Comparison of ENCODE assay signal across 8 mouse cellular contexts in genomic region chr5:92505402-92505865, GRCm38 (mm10). TPM values are rescaled to one million over a fixed set of nuclear protein-coding genes. Genes with fewer than 3 reads are reported as not detected.
DNase-seq lines count a peak whose midpoint lies in the region; TF ChIP-seq lines count a peak whose summit lies in the region.

No protein-coding gene starts in this region.

- peaks cover 46% of the 10 kb centered on the region for H3K4me1 ChIP-seq in megakaryocyte, embryonic 14.5 days

- peak; percentile 74 for DNase-seq in WW6 (ENCODE audit: low read depth, low spot score)
- peak; percentile 92 to 94 for DNase-seq in cerebellum, postnatal 4 days (ENCODE audit: low spot score in 2 of 2)
- peak; percentile 99 for DNase-seq in gastrocnemius, adult 2 months
- DNase-seq in hindlimb bud, embryonic 11.5 days (ENCODE audit: extremely low spot score, low read depth, low spot score): peak; percentile 56
- DNase-seq in left cerebral cortex, adult 8-10 months (ENCODE audit: low spot score in 2 of 2): peak; percentile 87 to 96
- peak; percentile 97 to 98 for DNase-seq in right cerebral cortex, postnatal 10 days (ENCODE audit: low spot score in 2 of 2)
- peak; percentile 92 for DNase-seq in urinary bladder, postnatal 25 days (ENCODE audit: low spot score)

- peaks cover 5% of the 10 kb centered on the region for H3K9me3 ChIP-seq in megakaryocyte, embryonic 14.5 days

- TF ChIP-seq CTCF in gastrocnemius, adult 2 months (IDR thresholded peaks at IDR 0.05): peak; percentile 78

- H3K36me3 ChIP-seq in megakaryocyte, embryonic 14.5 days (replicated peaks; ENCODE audit: low read length): peaks cover 6% of the 10 kb centered on the region

- intact Hi-C loops in gastrocnemius, adult 2 months (cut with DNase I): loop anchor here (2.0 to 5.0 kb wide), 2 partner anchors 93 to 152 kb away; no protein-coding TSS in a partner anchor

- peak overlapping the region; percentile 86 for H3K4me3 ChIP-seq in gastrocnemius, adult 2 months
- peak overlapping the region; percentile 100 for H3K4me3 ChIP-seq in megakaryocyte, embryonic 14.5 days (replicated peaks)

- H3K27ac ChIP-seq in gastrocnemius, adult 2 months: peak overlapping the region; percentile 100

- H3K27me3 ChIP-seq in megakaryocyte, embryonic 14.5 days (replicated peaks): no peaks in the 10 kb centered on the region

RNA-seq across cellular contexts. Expression of gene Scarb2, which starts 1.2 kb away (rescaled TPM):
- total RNA-seq in gastrocnemius, adult 2 months (2021): 10 to 100 TPM; 61.7 to 78.6 TPM
- 100 to 1,000 TPM in 3 of 4 experiments, 10 to 100 TPM in 1; 97.5 to 104 (median 102) TPM for total RNA-seq in left cerebral cortex, adult 8-10 months (2022)
- 4.8 and 6.0 TPM in 2 replicates for polyA plus RNA-seq in megakaryocyte, embryonic 14.5 days (2012; ENCODE audit: insufficient read depth, low replicate concordance)

RNA-seq across cellular contexts. Expression of gene Fam47e, which starts 49.4 kb away (rescaled TPM):
- total RNA-seq in gastrocnemius, adult 2 months (2021): not detected
- 1 to 10 TPM in 1 of 4 experiments, under 1 TPM in 2, not detected in 1; 0.63 to 1.0 (median 0.68) TPM for total RNA-seq in left cerebral cortex, adult 8-10 months (2022)
- polyA plus RNA-seq in megakaryocyte, embryonic 14.5 days (2012; ENCODE audit: insufficient read depth, low replicate concordance): not detected in 2 replicates

Comparison
In these comparisons a context has a peak if more than half of its experiments do, and no peak if none do; other contexts are left out.
1. Peak in every context shown above with its lines: DNase-seq, H3K4me3 ChIP-seq and H3K27ac ChIP-seq.